Mouse (Mus musculus): ENCODE measurements around the gene Ctdspl.

GRCm38 (mm10) chr9:118919672-118920186 lies 6.5 kb upstream of the Ctdspl start:
- no peak for TF ChIP-seq CTCF (conservative IDR thresholded peaks at IDR 0.05; ENCODE audit: low read length)
- TF ChIP-seq NANOG (IDR thresholded peaks at IDR 0.05; ENCODE audit: borderline replicate concordance, low read length), result no peak

Measured in E14TG2a.4 (cell line).